Mouse (Mus musculus) kidney, postnatal 25 days (tissue): ENCODE measurements at regions not wholly inside any gene's neighbourhood (a gene's known extent, or its start where the extent isn't known, plus 50 kb on each side); places are given as distances from the start of the nearest gene placed in this dataset.
"Not testable (repeated sequence)": the region's sequence is repeated elsewhere in the genome, so short reads cannot be mapped to it uniquely, and the experiment has no call there.

Experiments
- DNase-seq, 2 experiments: peaks; one replicate each; pipeline ENCODE4 v3.0.0; 2021; ENCODE audit warnings: mixed read lengths in 2 of 2

DNA sequence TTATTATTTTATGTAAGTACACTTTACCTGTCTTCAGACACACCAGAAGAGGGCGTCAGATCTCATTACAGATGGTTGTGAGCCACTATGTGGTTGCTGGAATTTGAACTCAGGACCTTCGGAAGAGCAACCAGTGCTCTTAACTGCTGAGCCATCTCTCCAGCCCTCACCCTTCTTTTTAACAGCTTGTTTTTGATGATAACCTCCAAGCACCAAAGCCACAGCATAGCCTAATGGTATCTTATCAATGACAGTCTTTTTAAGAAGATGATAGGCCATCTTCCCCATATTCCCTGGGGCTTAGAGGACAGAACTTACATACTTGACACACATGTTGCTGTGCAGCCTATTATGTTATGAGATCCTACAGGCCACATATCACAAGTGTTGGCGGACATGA is 56.1 kb upstream of the Klf13 start:
- not testable (repeated sequence) for DNase-seq

DNA sequence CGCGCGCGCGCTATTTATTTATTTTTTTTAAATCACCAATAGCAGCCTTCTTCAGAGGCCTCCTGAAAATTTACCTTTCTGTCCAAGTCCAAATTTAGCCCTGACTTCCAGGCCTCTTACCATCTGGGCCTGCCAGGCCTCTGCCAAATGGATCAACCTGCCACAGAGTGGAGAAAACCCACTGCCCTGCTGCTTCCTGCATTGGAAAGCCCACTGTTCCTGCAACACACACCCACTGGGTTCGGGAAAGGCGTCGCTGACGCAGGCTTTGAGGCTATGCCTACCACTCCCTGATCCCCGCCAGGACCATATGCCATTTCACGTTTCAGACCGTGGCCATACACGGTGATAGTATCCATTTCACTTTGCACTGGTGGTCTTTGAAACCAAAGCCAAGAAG is 53.4 kb upstream of the Klf13 start:
- no peak for DNase-seq

DNA sequence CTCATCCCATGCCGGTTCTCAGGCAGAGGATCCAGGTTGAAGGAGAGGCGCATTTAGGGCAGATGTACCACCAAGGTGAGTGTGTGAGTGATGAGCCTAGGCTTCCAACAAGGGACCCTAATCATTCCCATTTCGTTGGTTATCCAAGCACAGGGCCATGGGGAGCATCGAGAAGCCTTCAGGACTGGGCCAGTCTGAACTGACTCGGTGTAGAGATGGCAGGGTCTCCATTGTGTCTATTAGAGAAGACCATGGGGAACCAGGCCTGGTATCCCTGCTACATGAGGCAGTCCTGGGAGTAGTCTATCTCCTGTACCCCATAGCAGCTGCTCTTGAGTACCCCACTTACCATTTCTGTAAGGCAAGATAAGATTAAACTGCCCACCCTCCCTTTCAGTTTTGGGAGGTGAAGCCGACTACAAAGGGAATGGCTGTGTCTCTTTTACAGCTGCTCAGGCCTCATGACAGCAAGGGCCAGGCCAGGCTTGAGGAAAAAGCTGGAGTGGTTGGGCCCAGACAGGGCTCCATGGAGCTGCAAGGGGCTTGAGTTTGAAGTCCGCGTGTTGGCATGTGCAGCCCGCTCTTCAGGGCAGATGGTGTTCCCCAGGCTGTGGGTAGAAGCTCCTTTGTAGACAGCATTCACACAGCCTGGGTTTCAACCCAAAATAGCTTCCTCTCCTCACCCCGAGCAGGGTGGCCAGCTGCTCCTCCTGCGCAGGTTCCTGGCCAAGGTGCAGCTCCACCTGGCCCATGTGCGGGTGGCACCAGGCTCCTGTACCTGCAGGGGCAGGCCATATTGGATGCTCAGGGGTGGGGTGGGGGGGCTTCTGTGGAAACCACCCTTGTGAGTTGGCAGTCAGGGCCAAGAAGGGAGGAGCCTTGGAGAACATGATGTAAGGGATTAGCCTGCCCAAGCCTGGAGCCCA is 52.6 kb upstream of the Klf13 start:
- DNase-seq: no peak

DNA sequence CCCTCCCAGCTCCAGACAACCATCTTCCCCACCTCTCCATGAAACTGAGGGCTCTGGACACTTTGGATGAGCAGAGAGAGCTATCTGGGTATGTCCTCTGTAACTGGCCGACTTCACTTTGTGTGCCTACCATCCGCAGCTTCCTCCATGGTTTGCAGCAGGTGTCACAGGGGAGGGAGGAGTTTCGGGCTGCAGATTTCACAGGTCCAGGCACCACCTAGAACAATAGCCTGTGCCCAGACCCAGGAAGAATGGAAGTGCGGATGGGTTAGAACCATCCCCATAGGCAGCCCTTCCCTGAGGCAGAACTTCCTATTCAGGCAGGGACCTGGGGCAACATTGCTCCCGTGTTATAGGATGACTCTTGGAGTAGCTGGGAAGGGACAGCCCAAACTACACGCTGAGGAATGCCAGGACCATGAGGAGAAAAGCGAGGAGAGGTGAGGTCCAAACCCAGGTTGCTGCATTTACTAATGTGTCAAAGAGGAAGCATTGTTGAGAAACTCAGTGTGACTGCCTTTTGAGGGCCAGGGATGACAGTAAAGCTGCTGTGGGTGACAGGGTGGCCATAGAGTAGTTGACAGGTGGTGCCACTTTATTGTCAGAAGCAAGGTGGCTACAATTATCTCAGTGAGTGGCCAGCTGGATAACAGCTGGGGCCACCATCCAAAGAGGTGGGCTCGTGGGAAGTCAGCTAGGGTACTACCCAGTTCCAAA is 51.8 kb upstream of the Klf13 start:
- DNase-seq: no peak

DNA sequence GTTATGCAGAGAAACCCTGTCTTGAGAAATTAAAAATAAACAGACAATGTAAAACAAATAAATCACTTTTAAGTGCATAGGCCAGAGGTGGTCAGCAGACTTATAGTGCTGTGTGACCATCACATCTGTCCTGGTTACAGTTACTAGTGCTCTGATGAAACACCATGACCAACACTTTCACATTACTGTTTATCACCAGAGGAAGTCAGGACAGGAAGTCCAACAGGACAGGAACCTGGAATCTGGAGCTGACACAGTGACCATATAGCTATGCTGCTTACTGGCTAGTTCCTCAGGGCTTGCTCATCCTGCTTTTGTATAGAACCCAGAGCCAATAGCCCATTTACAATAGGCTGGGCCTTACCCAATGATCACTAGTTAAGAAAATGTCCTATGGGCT is 51.0 kb upstream of the Klf13 start:
- DNase-seq: no peak
